Mouse (Mus musculus) megakaryocyte progenitor cell, adult 5-6 weeks (primary cell): ENCODE results near the gene Olfr1012. TPM values are rescaled to one million over a fixed set of nuclear protein-coding genes. Genes with fewer than 3 reads are reported as not detected.
"Not testable (repeated sequence)": the region's sequence is repeated elsewhere in the genome, so short reads cannot be mapped to it uniquely, and the experiment has no call there.

Source experiments
- ATAC-seq: replicated peaks from 2 replicates; pipeline ENCODE4 v1.8.0; 2016; ENCODE audit warnings: mild to moderate bottlenecking, moderate TSS enrichment, inconsistent platforms; ENCODE audit not compliant: poor library complexity
- total RNA-seq, 2 experiments: library from RNA; stranded (forward) in 1 of 2; stranded (reverse) in 1 of 2; fragments of 157-497, 149-512 nt in 1 of 2; fragments of 200-1000 nt in 1 of 2; gene quantifications; 2 replicates each; pipeline versions ENCODE4 v1.2.3 to v1.2.4; 2015 to 2017

Olfr1012 gene
- total RNA-seq (2015) (not detected in 2 replicates), total RNA-seq (2017) (not detected in 2 replicates)

- ATAC-seq: no peak
Observed at GRCm38 (mm10) chr2:85762666-85763065, at the start of gene Olfr1012. Gene Olfr1012, minus strand, starts transcription at chr2:85762766.

GRCm38 (mm10) chr2:85804501-85804900 is 41.9 kb upstream of the Olfr1012 start:
- ATAC-seq: no peak

- no peak for ATAC-seq
Observed at GRCm38 (mm10) chr2:85802444-85802843, 39.9 kb upstream of the Olfr1012 start, which contains the start of gene Olfr1016. Gene Olfr1016, minus strand, starts transcription at chr2:85802544.

GRCm38 (mm10) chr2:85792331-85792730 is 29.8 kb upstream of the Olfr1012 start:
- no peak for ATAC-seq

- ATAC-seq: no peak
Observed at GRCm38 (mm10) chr2:85781717-85782116, 19.2 kb upstream of the Olfr1012 start, which contains the start of gene Olfr1015. Gene Olfr1015, plus strand, starts transcription at chr2:85782017.

- no peak for ATAC-seq
Observed at GRCm38 (mm10) chr2:85772413-85772812, 9.8 kb upstream of the Olfr1012 start, which contains the start of gene Olfr1014. Gene Olfr1014, plus strand, starts transcription at chr2:85772713.

- ATAC-seq: no peak
Observed at GRCm38 (mm10) chr2:85766798-85767197, 4.2 kb upstream of the Olfr1012 start, which contains the start of gene Olfr1013. Gene Olfr1013, plus strand, starts transcription at chr2:85767098.

- no peak for ATAC-seq
Observed at GRCm38 (mm10) chr2:85753822-85754221, 8.7 kb downstream of the Olfr1012 start.

GRCm38 (mm10) chr2:85725793-85726192 is 36.8 kb downstream of the Olfr1012 start:
- peak; percentile 98 for ATAC-seq

GRCm38 (mm10) chr2:85715119-85715518 is 47.4 kb downstream of the Olfr1012 start, which contains the start of gene Olfr1009:
Gene Olfr1009, plus strand, starts transcription at chr2:85715419.
- ATAC-seq: no peak

- ATAC-seq: no peak
Observed at GRCm38 (mm10) chr2:85711159-85711558, 51.4 kb downstream of the Olfr1012 start.

GRCm38 (mm10) chr2:85710680-85711079 is 51.9 kb downstream of the Olfr1012 start:
- ATAC-seq: not testable (repeated sequence)

Other genes starting within 250 kb of the Olfr1012 start
- not detected in 2 replicates for gene 4833423E24Rik, start 243.7 kb downstream of the Olfr1012 start, total RNA-seq (2015)
- gene 4833423E24Rik, start 243.7 kb downstream of the Olfr1012 start, total RNA-seq (2017): not detected in 2 replicates
- gene Olfr996, start 183.6 kb downstream of the Olfr1012 start, total RNA-seq (2015): not detected in 2 replicates
- gene Olfr996, start 183.6 kb downstream of the Olfr1012 start, total RNA-seq (2017): not detected in 2 replicates
- not detected in 2 replicates for gene Olfr998, start 173.8 kb downstream of the Olfr1012 start, total RNA-seq (2015)
- not detected in 2 replicates for gene Olfr998, start 173.8 kb downstream of the Olfr1012 start, total RNA-seq (2017)
- gene Olfr1000, start 150.9 kb downstream of the Olfr1012 start, total RNA-seq (2015): not detected in 2 replicates
- gene Olfr1000, start 150.9 kb downstream of the Olfr1012 start, total RNA-seq (2017): not detected in 2 replicates
- not detected in 2 replicates for gene Olfr1002, start 112.1 kb downstream of the Olfr1012 start, total RNA-seq (2015)
- not detected in 2 replicates for gene Olfr1002, start 112.1 kb downstream of the Olfr1012 start, total RNA-seq (2017)
- not detected in 2 replicates for gene Olfr154, start 98.3 kb downstream of the Olfr1012 start, total RNA-seq (2015)
- gene Olfr154, start 98.3 kb downstream of the Olfr1012 start, total RNA-seq (2017): not detected in 2 replicates
- not detected in 2 replicates for gene Olfr1006, start 84.0 kb downstream of the Olfr1012 start, total RNA-seq (2015)
- gene Olfr1006, start 84.0 kb downstream of the Olfr1012 start, total RNA-seq (2017): not detected in 2 replicates
- gene Olfr1008, start 73.3 kb downstream of the Olfr1012 start, total RNA-seq (2015): not detected in 2 replicates
- gene Olfr1008, start 73.3 kb downstream of the Olfr1012 start, total RNA-seq (2017): not detected in 2 replicates
- not detected in 2 replicates for gene Olfr1009, start 47.3 kb downstream of the Olfr1012 start, total RNA-seq (2015)
- gene Olfr1009, start 47.3 kb downstream of the Olfr1012 start, total RNA-seq (2017): not detected in 2 replicates
- gene Olfr1013, start 4.3 kb upstream of the Olfr1012 start, total RNA-seq (2015): not detected in 2 replicates
- not detected in 2 replicates for gene Olfr1013, start 4.3 kb upstream of the Olfr1012 start, total RNA-seq (2017)
- gene Olfr1014, start 9.9 kb upstream of the Olfr1012 start, total RNA-seq (2015): not detected in 2 replicates
- gene Olfr1014, start 9.9 kb upstream of the Olfr1012 start, total RNA-seq (2017): not detected in 2 replicates
- gene Olfr1015, start 19.3 kb upstream of the Olfr1012 start, total RNA-seq (2015): not detected in 2 replicates
- not detected in 2 replicates for gene Olfr1015, start 19.3 kb upstream of the Olfr1012 start, total RNA-seq (2017)
- not detected in 2 replicates for gene Olfr1016, start 39.8 kb upstream of the Olfr1012 start, total RNA-seq (2015)
- gene Olfr1016, start 39.8 kb upstream of the Olfr1012 start, total RNA-seq (2017): not detected in 2 replicates
- gene Olfr1018, start 55.7 kb upstream of the Olfr1012 start, total RNA-seq (2015): not detected in 2 replicates
- gene Olfr1018, start 55.7 kb upstream of the Olfr1012 start, total RNA-seq (2017): not detected in 2 replicates
- not detected in 2 replicates for gene Olfr1019, start 82.7 kb upstream of the Olfr1012 start, total RNA-seq (2015)
- not detected in 2 replicates for gene Olfr1019, start 82.7 kb upstream of the Olfr1012 start, total RNA-seq (2017)
- gene Olfr1020, start 84.3 kb upstream of the Olfr1012 start, total RNA-seq (2015): not detected in 2 replicates
- not detected in 2 replicates for gene Olfr1020, start 84.3 kb upstream of the Olfr1012 start, total RNA-seq (2017)
- gene Olfr1022, start 105.8 kb upstream of the Olfr1012 start, total RNA-seq (2015): not detected in 2 replicates
- gene Olfr1022, start 105.8 kb upstream of the Olfr1012 start, total RNA-seq (2017): not detected in 2 replicates
- gene Olfr1023, start 122.9 kb upstream of the Olfr1012 start, total RNA-seq (2015): not detected in 2 replicates
- not detected in 2 replicates for gene Olfr1023, start 122.9 kb upstream of the Olfr1012 start, total RNA-seq (2017)
- gene Olfr1024, start 142.3 kb upstream of the Olfr1012 start, total RNA-seq (2015): not detected in 2 replicates
- not detected in 2 replicates for gene Olfr1024, start 142.3 kb upstream of the Olfr1012 start, total RNA-seq (2017)
- not detected in 2 replicates for gene Olfr1025-ps1, start 152.4 kb upstream of the Olfr1012 start, total RNA-seq (2015)
- not detected in 2 replicates for gene Olfr1025-ps1, start 152.4 kb upstream of the Olfr1012 start, total RNA-seq (2017)
- not detected in 2 replicates for gene Olfr1026, start 158.8 kb upstream of the Olfr1012 start, total RNA-seq (2015)
- not detected in 2 replicates for gene Olfr1026, start 158.8 kb upstream of the Olfr1012 start, total RNA-seq (2017)
- not detected in 2 replicates for gene Olfr1028, start 187.7 kb upstream of the Olfr1012 start, total RNA-seq (2015)
- not detected in 2 replicates for gene Olfr1028, start 187.7 kb upstream of the Olfr1012 start, total RNA-seq (2017)
- not detected in 2 replicates for gene Olfr1029, start 211.1 kb upstream of the Olfr1012 start, total RNA-seq (2015)
- not detected in 2 replicates for gene Olfr1029, start 211.1 kb upstream of the Olfr1012 start, total RNA-seq (2017)
- not detected in 2 replicates for gene Olfr1030, start 216.5 kb upstream of the Olfr1012 start, total RNA-seq (2015)
- gene Olfr1030, start 216.5 kb upstream of the Olfr1012 start, total RNA-seq (2017): not detected in 2 replicates
- not detected in 2 replicates for gene Olfr1031, start 227.5 kb upstream of the Olfr1012 start, total RNA-seq (2015)
- gene Olfr1031, start 227.5 kb upstream of the Olfr1012 start, total RNA-seq (2017): not detected in 2 replicates
- gene Olfr1032, start 242.8 kb upstream of the Olfr1012 start, total RNA-seq (2015): not detected in 2 replicates
- gene Olfr1032, start 242.8 kb upstream of the Olfr1012 start, total RNA-seq (2017): not detected in 2 replicates